Mouse (Mus musculus) heart, adult 2 months (tissue): Measurements from ENCODE around the gene Daw1.

Experiments used
- CTCF ChIP-seq: fragments of 200-600 bp; IDR thresholded peaks from 2 replicates; pipeline ENCODE4 v1.8.1; 2022; ENCODE audit warnings: antibody characterized with exemption, mild to moderate bottlenecking, moderate library complexity
- EP300 ChIP-seq: fragments of 200-500 bp; IDR thresholded peaks from 2 replicates; pipeline ENCODE4 v1.6.1; 2011; ENCODE audit warnings: low read depth, low read length, control low read depth; ENCODE audit not compliant: insufficient read depth
- POLR2A ChIP-seq: fragments of 200-500 bp; IDR thresholded peaks from 2 replicates; pipeline ENCODE4 v1.6.1; 2011; ENCODE audit warnings: mild to moderate bottlenecking, low read depth, low read length, control low read depth; ENCODE audit not compliant: insufficient read depth

- TF ChIP-seq CTCF, result no peak
- TF ChIP-seq EP300, result no peak
- no peak for TF ChIP-seq POLR2A
Observed at GRCm38 (mm10) chr1:83110992-83111391, 48.6 kb upstream of the Daw1 start.
